Mouse (Mus musculus): ENCODE data around the gene Pih1d2. TPM values are rescaled to one million over a fixed set of nuclear protein-coding genes. Genes with fewer than 3 reads are reported as not detected.

Pih1d2 gene
- polyA plus RNA-seq, 1 experiment from 2014 or later: 6.6 TPM

DNA sequence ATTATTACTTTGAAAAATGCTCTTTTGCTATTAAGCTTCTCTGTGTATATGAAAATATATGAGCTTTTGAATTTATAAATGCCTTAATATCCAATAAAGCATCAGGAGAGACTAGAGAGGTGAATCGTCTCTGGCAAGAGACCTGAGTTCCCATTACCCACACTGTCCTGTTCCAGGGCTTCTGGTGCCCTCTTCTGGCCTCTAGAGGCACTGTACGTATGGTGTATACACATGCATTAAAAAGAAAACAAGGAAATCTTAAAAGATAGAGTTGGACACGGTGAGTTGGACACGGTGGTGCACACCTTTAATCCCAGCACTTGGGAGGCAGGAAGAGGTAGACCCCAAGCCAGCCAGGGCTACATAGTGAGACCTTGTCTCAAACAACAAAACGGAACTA, 53.6 kb downstream of the Pih1d2 start:
- Histone ChIP-seq H3K9me3 (ENCODE audit: control insufficient read depth, low read length) (no peaks in the 10 kb centered on the region), H3K36me3 (ENCODE audit: control insufficient read depth, insufficient read depth, low read length) (no peaks in the 10 kb centered on the region; the same call in 1 of the 2 replicates), H3K4me1 (ENCODE audit: control insufficient read depth, insufficient read depth, low read length) (no peaks in the 10 kb centered on the region), H3K27ac (ENCODE audit: low read depth, low read length) (no peak overlapping the region), H3K4me3 (ENCODE audit: low read depth, low read length) (no peak overlapping the region), H3K9ac (ENCODE audit: low read length) (no peak overlapping the region), H3K4me2 (no peak overlapping the region), H3K27me3 (ENCODE audit: control insufficient read depth, insufficient read depth, low read length) (no peaks in the 10 kb centered on the region)
- ATAC-seq (ENCODE audit: low FRiP score): 0 out of 2 replicates have a peak, but pooled peaks have one; percentile 42
- peak; percentile 88 for DNase-seq (ENCODE audit: low spot score, missing footprints)
- WGBS: 33% methylated on average over 5 of the region's 5 CpGs

Other genes with a start within 250 kb of the Pih1d2 start
- gene Plet1, start 122.8 kb upstream of the Pih1d2 start, polyA plus RNA-seq (2014; fragmentation: Nextera tagmentation; extraction: Ambion mirVana): 0.52 and 0.78 TPM in 2 replicates
- gene Pts, start 88.6 kb upstream of the Pih1d2 start, polyA plus RNA-seq (2014; fragmentation: Nextera tagmentation; extraction: Ambion mirVana): 76.8 and 88.0 TPM in 2 replicates
- 20.6 and 23.2 TPM in 2 replicates for gene Il18, start 62.5 kb upstream of the Pih1d2 start, polyA plus RNA-seq (2014; fragmentation: Nextera tagmentation; extraction: Ambion mirVana)
- gene Bco2, start 62.1 kb upstream of the Pih1d2 start, polyA plus RNA-seq (2014; fragmentation: Nextera tagmentation; extraction: Ambion mirVana): 0.29 and 0.40 TPM in 2 replicates
- gene Tex12, start 56.0 kb upstream of the Pih1d2 start, polyA plus RNA-seq (2014; fragmentation: Nextera tagmentation; extraction: Ambion mirVana): 0.26 and 0.33 TPM in 2 replicates
- gene Sdhd, start 13.5 kb upstream of the Pih1d2 start, polyA plus RNA-seq (2014; fragmentation: Nextera tagmentation; extraction: Ambion mirVana): 274 and 284 TPM in 2 replicates
- gene Timm8b, start 13.4 kb upstream of the Pih1d2 start, polyA plus RNA-seq (2014; fragmentation: Nextera tagmentation; extraction: Ambion mirVana): 333 and 369 TPM in 2 replicates
- 25.5 and 26.2 TPM in 2 replicates for gene Nkapd1, start 143 bp downstream of the Pih1d2 start, polyA plus RNA-seq (2014; fragmentation: Nextera tagmentation; extraction: Ambion mirVana)
- 63.5 and 66.4 TPM in 2 replicates for gene Dlat, start 42.5 kb downstream of the Pih1d2 start, polyA plus RNA-seq (2014; fragmentation: Nextera tagmentation; extraction: Ambion mirVana)
- 18.5 and 22.9 TPM in 2 replicates for gene Dixdc1, start 122.2 kb downstream of the Pih1d2 start, polyA plus RNA-seq (2014; fragmentation: Nextera tagmentation; extraction: Ambion mirVana)
- 0.88 and 1.2 TPM in 2 replicates for gene 2310030G06Rik, start 129.2 kb downstream of the Pih1d2 start, polyA plus RNA-seq (2014; fragmentation: Nextera tagmentation; extraction: Ambion mirVana)
- 5.3 and 6.1 TPM in 2 replicates for gene Cryab, start 134.0 kb downstream of the Pih1d2 start, polyA plus RNA-seq (2014; fragmentation: Nextera tagmentation; extraction: Ambion mirVana)
- 0.48 and 0.81 TPM in 2 replicates for gene Hspb2, start 135.0 kb downstream of the Pih1d2 start, polyA plus RNA-seq (2014; fragmentation: Nextera tagmentation; extraction: Ambion mirVana)
- gene Fdxacb1, start 150.9 kb downstream of the Pih1d2 start, polyA plus RNA-seq (2014; fragmentation: Nextera tagmentation; extraction: Ambion mirVana): 11.4 and 12.0 TPM in 2 replicates
- 34.1 and 34.4 TPM in 2 replicates for gene Alg9, start 157.7 kb downstream of the Pih1d2 start, polyA plus RNA-seq (2014; fragmentation: Nextera tagmentation; extraction: Ambion mirVana)
- 37.2 and 37.7 TPM in 2 replicates for gene 1110032A03Rik, start 158.2 kb downstream of the Pih1d2 start, polyA plus RNA-seq (2014; fragmentation: Nextera tagmentation; extraction: Ambion mirVana)
- 114 and 126 TPM in 2 replicates for gene Ppp2r1b, start 228.0 kb downstream of the Pih1d2 start, polyA plus RNA-seq (2014; fragmentation: Nextera tagmentation; extraction: Ambion mirVana)